Mouse (Mus musculus) frontal cortex, postnatal 36 days (tissue): ENCODE measurements at regions not wholly inside any gene's neighbourhood (a gene's known extent, or its start where the extent isn't known, plus 50 kb on each side); places are given as distances from the start of the nearest gene placed in this dataset.

Source experiments
- DNase-seq, 2 experiments: peaks; one replicate each; pipeline ENCODE4 v3.0.0; 2022; ENCODE audit warnings: low spot score in 2 of 2

- DNase-seq, result no peak
Measured at GRCm38 (mm10) chr5:80326986-80327385, 693.0 kb upstream of the Adgrl3 start.

- DNase-seq, result no peak
Measured at GRCm38 (mm10) chr5:80345155-80345554, 674.8 kb upstream of the Adgrl3 start.

DNA sequence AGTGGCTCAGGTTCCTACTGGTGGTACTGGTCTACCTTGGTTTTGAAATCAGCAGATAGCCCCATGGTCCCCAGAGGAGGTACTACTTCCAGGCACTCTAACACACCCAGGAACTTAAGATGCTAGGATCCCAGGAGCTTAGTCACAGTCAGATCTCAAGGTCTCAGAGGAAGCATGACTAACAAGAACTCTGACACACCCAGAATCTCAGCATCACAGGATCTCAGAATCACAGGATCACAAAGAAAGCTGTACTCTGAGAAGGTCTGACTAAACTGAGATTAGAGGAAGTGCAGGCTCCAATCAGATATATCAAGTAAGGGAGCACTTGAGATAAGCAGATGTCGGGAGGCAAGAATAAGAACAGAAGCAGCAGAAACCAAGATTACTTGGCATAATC lies 661.7 kb upstream of the Adgrl3 start:
- no peak for DNase-seq

GRCm38 (mm10) chr5:80393656-80394055 lies 626.3 kb upstream of the Adgrl3 start:
- DNase-seq, result peak in 1 of 2 experiments; percentile 1

DNA sequence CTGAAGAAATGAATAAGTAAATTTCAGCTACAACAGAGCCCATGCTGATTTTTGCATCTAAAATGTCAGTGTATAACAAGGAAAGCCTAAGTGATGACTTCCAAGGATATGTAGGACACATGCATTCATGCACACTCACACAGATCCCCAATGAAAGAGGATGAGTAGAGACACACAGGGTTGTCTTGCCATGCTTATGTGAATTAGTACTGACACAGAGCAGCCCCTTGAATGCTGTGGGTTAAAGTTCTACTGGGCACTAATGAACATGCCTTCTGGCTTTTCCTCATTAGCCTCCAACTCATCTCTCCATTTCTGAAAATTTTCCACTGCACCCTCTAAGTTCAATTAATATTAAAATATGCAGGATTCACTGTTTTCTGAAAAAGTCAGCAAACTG lies 617.3 kb upstream of the Adgrl3 start:
- DNase-seq, result no peak

DNA sequence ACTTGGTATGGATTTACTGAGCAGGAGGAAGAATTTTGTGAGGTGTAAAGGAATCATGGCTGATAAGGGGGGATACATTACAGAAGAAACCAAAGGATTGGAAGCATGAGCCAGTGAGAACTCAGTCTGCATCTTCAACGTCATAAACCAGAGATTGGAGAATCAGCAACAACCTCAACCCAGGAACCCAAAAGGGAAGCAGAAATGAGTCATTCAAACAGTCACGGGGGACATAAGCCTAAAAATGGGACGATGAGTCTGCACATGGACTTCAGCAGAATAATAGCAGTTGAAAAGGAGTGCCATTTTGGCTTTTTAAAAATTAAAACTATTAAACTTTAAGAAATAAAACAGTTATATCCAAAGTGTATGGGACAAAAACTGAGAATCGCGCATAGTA lies 603.8 kb upstream of the Adgrl3 start:
- no peak for DNase-seq
